Mouse (Mus musculus) hindbrain, embryonic 10.5 days (tissue): ENCODE results near the gene Gm13277. TPM values are rescaled to one million over a fixed set of nuclear protein-coding genes. Genes with fewer than 3 reads are reported as not detected.
A peak's percentile ranks its signal among the peaks of the same experiment; 100 is the strongest.
"Not testable (repeated sequence)": the region's sequence is repeated elsewhere in the genome, so short reads cannot be mapped to it uniquely, and the experiment has no call there.

Experiments used
- DNase-seq: peaks from one replicate; pipeline ENCODE4 v3.0.0-alpha.2; 2017; ENCODE audit warnings: low spot score
- H3K27ac ChIP-seq: fragments of 300-500 bp; sonication (generic); 2 replicates; pipeline ENCODE4 v1.5.1; 2016; ENCODE audit warnings: mild to moderate bottlenecking, moderate library complexity
- H3K27me3 ChIP-seq: fragments of 300-500 bp; sonication (generic); 2 replicates; pipeline ENCODE4 v1.6.1; 2016; ENCODE audit warnings: mild to moderate bottlenecking; ENCODE audit not compliant: poor library complexity, insufficient read depth, severe bottlenecking
- H3K36me3 ChIP-seq: fragments of 300-500 bp; sonication (generic); 2 replicates; pipeline ENCODE4 v1.6.1; 2016; ENCODE audit warnings: mild to moderate bottlenecking, moderate library complexity
- H3K4me1 ChIP-seq: fragments of 300-500 bp; sonication (generic); replicated peaks from 2 replicates; pipeline ENCODE4 v1.6.1; 2016; ENCODE audit warnings: mild to moderate bottlenecking
- H3K4me3 ChIP-seq: fragments of 300-500 bp; sonication (generic); 2 replicates; pipeline ENCODE4 v1.5.1; 2016; ENCODE audit warnings: mild to moderate bottlenecking, moderate library complexity
- H3K9me3 ChIP-seq: fragments of 300-500 bp; sonication (generic); 2 replicates; pipeline ENCODE4 v1.6.1; 2016; ENCODE audit warnings: mild to moderate bottlenecking, moderate library complexity
- WGBS: fragments of 180-500 bp; shearing (Covaris S2); methylation state at CpG from one replicate; pipeline ENCODE4 v1.1.7; 2016; 5-methylcytosine and 5-hydroxymethylcytosine counted together
- polyA plus RNA-seq: library from polyadenylated mRNA; unstranded; fragments of >200 nt; fragmentation: Nextera tagmentation; extraction: Ambion mirVana; gene quantifications from 2 replicates; pipeline ENCODE4 v1.2.1, GENCODE M21; 2016

The Gm13277 gene
- polyA plus RNA-seq, 1 experiment from 2014 or later = not detected

GRCm38 (mm10) chr4:88799365-88799764 lies 10.9 kb downstream of the Gm13277 start, which contains the start of gene Gm13285:
Gm13285 (plus strand) TSS chr4:88799665.
- H3K4me3 ChIP-seq, DNase-seq, H3K27me3 ChIP-seq, H3K9me3 ChIP-seq, H3K36me3 ChIP-seq, H3K27ac ChIP-seq, H3K4me1 ChIP-seq: not testable (repeated sequence)
- WGBS = 11% methylated on average over 6 of the region's 7 CpGs

GRCm38 (mm10) chr4:88802954-88803353 lies 14.5 kb downstream of the Gm13277 start, which contains the start of gene Gm13287:
Gm13287 (plus strand) TSS chr4:88803254.
- not testable (repeated sequence) for H3K4me1 ChIP-seq, H3K4me3 ChIP-seq, H3K27ac ChIP-seq, H3K9me3 ChIP-seq, DNase-seq, H3K36me3 ChIP-seq
- no CpG with 5 or more reads among the region's 29 CpGs for WGBS
- peaks cover 13% of the 10 kb centered on the region; the same call in 1 of the 2 replicates for H3K27me3 ChIP-seq

GRCm38 (mm10) chr4:88805231-88805630 lies 16.8 kb downstream of the Gm13277 start, which contains the start of gene Gm13288:
Gm13288 (plus strand) TSS chr4:88805531.
- H3K9me3 ChIP-seq, H3K27ac ChIP-seq, H3K4me1 ChIP-seq, DNase-seq, H3K36me3 ChIP-seq: not testable (repeated sequence)
- Histone ChIP-seq H3K4me3 (0 out of 2 replicates have a peak within 1 kb of the TSS, but pooled peaks have one; percentile 27), H3K27me3 (peaks cover 15% of the 10 kb centered on the region; the same call in 1 of the 2 replicates)
- no CpG with 5 or more reads among the region's 8 CpGs for WGBS

- H3K27me3 ChIP-seq = peaks cover 15% of the 10 kb centered on the region; the same call in 1 of the 2 replicates
- H3K4me3 ChIP-seq = 0 out of 2 replicates have a peak overlapping the region, but pooled peaks have one; percentile 27
- DNase-seq, H3K27ac ChIP-seq, H3K4me1 ChIP-seq, H3K9me3 ChIP-seq, H3K36me3 ChIP-seq: not testable (repeated sequence)
- WGBS = 0% methylated on average over 8 of the region's 34 CpGs
These were observed 17.3 kb downstream of the Gm13277 start for GRCm38 (mm10) chr4:88805761-88806160.

- 67% methylated on average over 3 of the region's 3 CpGs for WGBS
- Histone ChIP-seq H3K27ac (no peak within 1 kb of the TSS), H3K4me1 (no peaks in the 10 kb centered on the region), H3K9me3 (no peaks in the 10 kb centered on the region), H3K27me3 (no peaks in the 10 kb centered on the region), H3K36me3 (no peaks in the 10 kb centered on the region), H3K4me3 (no peak within 1 kb of the TSS)
- no peak for DNase-seq
These were observed 27.5 kb downstream of the Gm13277 start, which contains the start of gene Ifna7 for GRCm38 (mm10) chr4:88815928-88816327. Ifna7 (plus strand) TSS chr4:88816228.

GRCm38 (mm10) chr4:88819659-88820058 lies 31.2 kb downstream of the Gm13277 start, which contains the start of gene Ifna11:
Ifna11 (plus strand) TSS chr4:88819959.
- H3K9me3 ChIP-seq = no peaks in the 10 kb centered on the region

GRCm38 (mm10) chr4:88822995-88823394 lies 34.6 kb downstream of the Gm13277 start:
- no peaks in the 10 kb centered on the region for H3K27me3 ChIP-seq
- DNase-seq = peak; percentile 5
- 25% methylated on average over 4 of the region's 4 CpGs for WGBS
- H3K4me3 ChIP-seq = no peak overlapping the region
- no peak overlapping the region for H3K27ac ChIP-seq
- no peaks in the 10 kb centered on the region for H3K36me3 ChIP-seq
- no peaks in the 10 kb centered on the region for H3K9me3 ChIP-seq
- H3K4me1 ChIP-seq = no peaks in the 10 kb centered on the region

More at GRCm38 (mm10) chr4:88819659-88820058, 31.2 kb downstream of the Gm13277 start, which contains the start of gene Ifna11:
- no peaks in the 10 kb centered on the region for H3K27me3 ChIP-seq
- no peaks in the 10 kb centered on the region for H3K4me1 ChIP-seq
- no peak within 1 kb of the TSS for H3K27ac ChIP-seq
- 82% methylated on average over 1 of the region's 1 CpGs for WGBS
- no peaks in the 10 kb centered on the region for H3K36me3 ChIP-seq
- H3K4me3 ChIP-seq = no peak within 1 kb of the TSS
- no peak for DNase-seq

- not testable (repeated sequence) for H3K4me3 ChIP-seq, H3K4me1 ChIP-seq, H3K36me3 ChIP-seq, H3K27me3 ChIP-seq, DNase-seq, H3K27ac ChIP-seq, H3K9me3 ChIP-seq
These were observed 38.7 kb downstream of the Gm13277 start, which contains the start of gene Ifna6 for GRCm38 (mm10) chr4:88827116-88827515. Ifna6 (plus strand) TSS chr4:88827416.

- WGBS = 24% methylated on average over 4 of the region's 4 CpGs
- Histone ChIP-seq H3K4me1 (no peaks in the 10 kb centered on the region), H3K9me3 (no peaks in the 10 kb centered on the region), H3K27ac (no peak overlapping the region), H3K4me3 (no peak overlapping the region), H3K27me3 (no peaks in the 10 kb centered on the region), H3K36me3 (no peaks in the 10 kb centered on the region)
- no peak for DNase-seq
These were observed 42.1 kb downstream of the Gm13277 start for GRCm38 (mm10) chr4:88830523-88830922.

GRCm38 (mm10) chr4:88835225-88835624 lies 46.8 kb downstream of the Gm13277 start, which contains the start of gene Ifna5:
Ifna5 (plus strand) TSS chr4:88835525.
- not testable (repeated sequence) for H3K27ac ChIP-seq, H3K4me3 ChIP-seq, H3K27me3 ChIP-seq, DNase-seq, H3K36me3 ChIP-seq, H3K4me1 ChIP-seq, H3K9me3 ChIP-seq
- WGBS = 74% methylated on average over 1 of the region's 1 CpGs

Other genes starting within 250 kb of the Gm13277 start
- not detected in 2 replicates for gene Ifna15, start 230.4 kb upstream of the Gm13277 start, polyA plus RNA-seq
- not detected in 2 replicates for gene Ifna14, start 216.8 kb upstream of the Gm13277 start, polyA plus RNA-seq
- not detected in 2 replicates for gene Ifna9, start 196.2 kb upstream of the Gm13277 start, polyA plus RNA-seq
- not detected in 2 replicates for gene Ifna12, start 185.3 kb upstream of the Gm13277 start, polyA plus RNA-seq
- not detected in 2 replicates for gene C87499, start 154.2 kb upstream of the Gm13277 start, polyA plus RNA-seq
- not detected in 2 replicates for gene Ifna13, start 144.2 kb upstream of the Gm13277 start, polyA plus RNA-seq
- not detected in 2 replicates for gene Ifna16, start 111.7 kb upstream of the Gm13277 start, polyA plus RNA-seq
- not detected in 2 replicates for gene Ifna2, start 104.7 kb upstream of the Gm13277 start, polyA plus RNA-seq
- not detected in 2 replicates for gene Ifnab, start 97.3 kb upstream of the Gm13277 start, polyA plus RNA-seq
- 0.68 and 1.3 TPM in 2 replicates for gene Gm26566, start 66.8 kb upstream of the Gm13277 start, polyA plus RNA-seq
- 74.4 and 90.5 TPM in 2 replicates for gene Klhl9, start 66.2 kb upstream of the Gm13277 start, polyA plus RNA-seq
- gene Gm13271, start 33.8 kb upstream of the Gm13277 start, polyA plus RNA-seq = not detected in 2 replicates
- 0.34 TPM in 1 of 2 replicates, not detected in the other for gene Gm13283, start 28.5 kb upstream of the Gm13277 start, polyA plus RNA-seq
- 0.22 TPM in 1 of 2 replicates, not detected in the other for gene Gm13290, start 14.8 kb upstream of the Gm13277 start, polyA plus RNA-seq
- not detected in 2 replicates for gene Gm13289, start 11.7 kb upstream of the Gm13277 start, polyA plus RNA-seq
- not detected in 2 replicates for gene Gm13272, start 8.8 kb upstream of the Gm13277 start, polyA plus RNA-seq
- gene Ifnz, start 6.5 kb upstream of the Gm13277 start, polyA plus RNA-seq = 0.31 TPM in 1 of 2 replicates, not detected in the other
- gene Gm13276, start 2.9 kb upstream of the Gm13277 start, polyA plus RNA-seq = not detected in 2 replicates
- not detected in 2 replicates for gene Gm13278, start 2.9 kb downstream of the Gm13277 start, polyA plus RNA-seq
- gene Gm13275, start 5.9 kb downstream of the Gm13277 start, polyA plus RNA-seq = not detected in 2 replicates
- not detected in 2 replicates for gene Gm13279, start 8.8 kb downstream of the Gm13277 start, polyA plus RNA-seq
- gene Gm13285, start 11.0 kb downstream of the Gm13277 start, polyA plus RNA-seq = 0.10 and 0.40 TPM in 2 replicates
- gene Gm13287, start 14.6 kb downstream of the Gm13277 start, polyA plus RNA-seq = not detected in 2 replicates
- gene Gm13288, start 16.9 kb downstream of the Gm13277 start, polyA plus RNA-seq = not detected in 2 replicates
- gene Ifna7, start 27.6 kb downstream of the Gm13277 start, polyA plus RNA-seq = not detected in 2 replicates
- gene Ifna11, start 31.3 kb downstream of the Gm13277 start, polyA plus RNA-seq = not detected in 2 replicates
- gene Ifna6, start 38.8 kb downstream of the Gm13277 start, polyA plus RNA-seq = not detected in 2 replicates
- gene Ifna5, start 46.9 kb downstream of the Gm13277 start, polyA plus RNA-seq = not detected in 2 replicates
- gene Ifna4, start 53.2 kb downstream of the Gm13277 start, polyA plus RNA-seq = not detected in 2 replicates
- not detected in 2 replicates for gene Ifna1, start 61.5 kb downstream of the Gm13277 start, polyA plus RNA-seq
- not detected in 2 replicates for gene Ifne, start 91.6 kb downstream of the Gm13277 start, polyA plus RNA-seq